Mouse (Mus musculus) ES-E14 (cell line): ENCODE measurements at regions not wholly inside any gene's neighbourhood (a gene's known extent, or its start where the extent isn't known, plus 50 kb on each side); places are given as distances from the start of the nearest gene placed in this dataset.

ENCODE experiments used
- MAFK ChIP-seq: IDR thresholded peaks from 2 replicates; pipeline ENCODE4 v1.6.1; 2014; ENCODE audit warnings: mild to moderate bottlenecking, low read depth, low read length, inconsistent platforms; ENCODE audit not compliant: insufficient read depth
- ZC3H11A ChIP-seq: IDR thresholded peaks from 2 replicates; pipeline ENCODE4 v1.6.1; 2012; ENCODE audit warnings: low read depth, mild to moderate bottlenecking, inconsistent platforms, low read length, borderline replicate concordance
- ZNF384 ChIP-seq: IDR thresholded peaks from 2 replicates; pipeline ENCODE4 v1.6.1; 2012; ENCODE audit warnings: low read depth, low read length, inconsistent platforms

GRCm38 (mm10) chr8:31369636-31370035 is 2058.9 kb upstream of the 5930422O12Rik start:
- TF ChIP-seq ZNF384, result no peak
- no peak for TF ChIP-seq ZC3H11A
- no peak for TF ChIP-seq MAFK
